Mouse (Mus musculus): ENCODE results near the gene Apbb1ip. TPM values are rescaled to one million over a fixed set of nuclear protein-coding genes. Genes with fewer than 3 reads are reported as not detected.

Gene Apbb1ip
- polyA plus RNA-seq, 1 experiment from 2014 or later, result 12.0 TPM

GRCm38 (mm10) chr2:22781387-22782009 lies 7.6 kb downstream of the Apbb1ip start:
- Histone ChIP-seq H3K36me3 (ENCODE audit: control insufficient read depth, insufficient read depth, low read length) (no peaks in the 10 kb centered on the region), H3K4me2 (peak overlapping the region; percentile 32; the same call in 1 of the 2 replicates), H3K4me1 (replicated peaks; ENCODE audit: control insufficient read depth, insufficient read depth, low read length) (peaks cover 6% of the 10 kb centered on the region), H3K27ac (ENCODE audit: low read depth, low read length) (peak overlapping the region; percentile 56), H3K27me3 (replicated peaks; ENCODE audit: control insufficient read depth, insufficient read depth, low read length) (no peaks in the 10 kb centered on the region), H3K9me3 (ENCODE audit: control insufficient read depth, low read length) (no peaks in the 10 kb centered on the region), H3K9ac (ENCODE audit: low read depth, low read length) (0 out of 2 replicates have a peak overlapping the region, but pooled peaks have one; percentile 20), H3K4me3 (ENCODE audit: low read depth, low read length) (no peak overlapping the region)
- DNase-seq (ENCODE audit: low spot score) (no peak), ATAC-seq (replicated peaks; ENCODE audit: low FRiP score) (no peak)
- whole genome bisulfite sequencing, result 62% methylated on average over 4 of the region's 4 CpGs

DNA sequence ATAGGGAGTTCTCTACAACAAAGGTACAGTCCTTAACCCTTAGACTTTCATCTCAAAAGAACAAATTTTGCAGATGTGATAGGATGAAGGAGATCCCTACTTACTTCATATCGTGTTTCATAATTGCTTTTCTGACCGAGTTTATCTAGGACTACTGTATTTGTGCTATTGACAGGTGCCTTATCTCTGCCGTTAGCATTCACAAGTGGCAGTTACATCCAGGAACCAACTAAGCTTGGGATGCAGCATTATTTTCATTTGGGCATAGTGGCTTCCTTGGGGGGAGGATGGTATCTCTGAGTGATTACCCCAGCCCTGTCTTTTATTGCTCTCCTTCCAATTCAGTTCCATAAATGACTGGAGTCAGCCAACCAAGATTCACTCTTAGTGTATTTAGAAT lies 8.2 kb downstream of the Apbb1ip start:
- peaks cover 6% of the 10 kb centered on the region for H3K4me1 ChIP-seq (replicated peaks; ENCODE audit: control insufficient read depth, insufficient read depth, low read length)
- no peaks in the 10 kb centered on the region for H3K9me3 ChIP-seq (ENCODE audit: control insufficient read depth, low read length)
- no peak overlapping the region for H3K4me3 ChIP-seq (ENCODE audit: low read depth, low read length)
- H3K9ac ChIP-seq (ENCODE audit: low read depth, low read length), result 0 out of 2 replicates have a peak overlapping the region, but pooled peaks have one; percentile 20
- H3K36me3 ChIP-seq (ENCODE audit: control insufficient read depth, insufficient read depth, low read length), result no peaks in the 10 kb centered on the region
- H3K27me3 ChIP-seq (replicated peaks; ENCODE audit: control insufficient read depth, insufficient read depth, low read length), result no peaks in the 10 kb centered on the region
- ATAC-seq (replicated peaks; ENCODE audit: low FRiP score) (peak; percentile 65), DNase-seq (ENCODE audit: low spot score) (no peak)
- H3K4me2 ChIP-seq, result peak overlapping the region; percentile 32
- H3K27ac ChIP-seq (ENCODE audit: low read depth, low read length), result peak overlapping the region; percentile 56
- WGBS, result 48% methylated on average over 3 of the region's 3 CpGs

- H3K27me3 ChIP-seq (replicated peaks; ENCODE audit: control insufficient read depth, insufficient read depth, low read length), result no peaks in the 10 kb centered on the region
- no peak overlapping the region for H3K9ac ChIP-seq (ENCODE audit: low read depth, low read length)
- H3K9me3 ChIP-seq (ENCODE audit: control insufficient read depth, low read length), result no peaks in the 10 kb centered on the region
- H3K4me1 ChIP-seq (replicated peaks; ENCODE audit: control insufficient read depth, insufficient read depth, low read length), result peaks cover 6% of the 10 kb centered on the region
- no peak overlapping the region for H3K27ac ChIP-seq (ENCODE audit: low read depth, low read length)
- no peaks in the 10 kb centered on the region for H3K36me3 ChIP-seq (ENCODE audit: control insufficient read depth, insufficient read depth, low read length)
- 68% methylated on average over 2 of the region's 2 CpGs for WGBS
- no peak overlapping the region for H3K4me3 ChIP-seq (ENCODE audit: low read depth, low read length)
- DNase-seq (ENCODE audit: low spot score) (no peak), ATAC-seq (replicated peaks; ENCODE audit: low FRiP score) (no peak; the same call in 1 of the 2 replicates)
- H3K4me2 ChIP-seq, result no peak overlapping the region
Measured at GRCm38 (mm10) chr2:22783137-22783638, 9.3 kb downstream of the Apbb1ip start.

- Histone ChIP-seq H3K36me3 (ENCODE audit: control insufficient read depth, insufficient read depth, low read length) (no peaks in the 10 kb centered on the region), H3K27ac (ENCODE audit: low read depth, low read length) (no peak overlapping the region), H3K4me1 (replicated peaks; ENCODE audit: control insufficient read depth, insufficient read depth, low read length) (peaks cover 6% of the 10 kb centered on the region), H3K9me3 (ENCODE audit: control insufficient read depth, low read length) (no peaks in the 10 kb centered on the region), H3K4me3 (ENCODE audit: low read depth, low read length) (no peak overlapping the region), H3K27me3 (replicated peaks; ENCODE audit: control insufficient read depth, insufficient read depth, low read length) (no peaks in the 10 kb centered on the region), H3K4me2 (no peak overlapping the region), H3K9ac (ENCODE audit: low read depth, low read length) (no peak overlapping the region)
- WGBS, result 79% methylated on average over 3 of the region's 3 CpGs
- DNase-seq (ENCODE audit: low spot score) (no peak), ATAC-seq (replicated peaks; ENCODE audit: low FRiP score) (no peak)
Measured at GRCm38 (mm10) chr2:22784186-22784585, 10.3 kb downstream of the Apbb1ip start.

- H3K4me2 ChIP-seq, result no peak overlapping the region
- ATAC-seq (replicated peaks; ENCODE audit: low FRiP score) (no peak), DNase-seq (ENCODE audit: low spot score) (no peak)
- H3K27ac ChIP-seq (ENCODE audit: low read depth, low read length), result no peak overlapping the region
- WGBS, result 50% methylated on average over 1 of the region's 1 CpGs
- H3K36me3 ChIP-seq (ENCODE audit: control insufficient read depth, insufficient read depth, low read length), result no peaks in the 10 kb centered on the region
- H3K4me1 ChIP-seq (replicated peaks; ENCODE audit: control insufficient read depth, insufficient read depth, low read length), result peaks cover 6% of the 10 kb centered on the region
- no peaks in the 10 kb centered on the region for H3K27me3 ChIP-seq (replicated peaks; ENCODE audit: control insufficient read depth, insufficient read depth, low read length)
- no peak overlapping the region for H3K9ac ChIP-seq (ENCODE audit: low read depth, low read length)
- H3K9me3 ChIP-seq (ENCODE audit: control insufficient read depth, low read length), result no peaks in the 10 kb centered on the region
- no peak overlapping the region for H3K4me3 ChIP-seq (ENCODE audit: low read depth, low read length)
Measured at GRCm38 (mm10) chr2:22784771-22785170, 10.9 kb downstream of the Apbb1ip start.

DNA sequence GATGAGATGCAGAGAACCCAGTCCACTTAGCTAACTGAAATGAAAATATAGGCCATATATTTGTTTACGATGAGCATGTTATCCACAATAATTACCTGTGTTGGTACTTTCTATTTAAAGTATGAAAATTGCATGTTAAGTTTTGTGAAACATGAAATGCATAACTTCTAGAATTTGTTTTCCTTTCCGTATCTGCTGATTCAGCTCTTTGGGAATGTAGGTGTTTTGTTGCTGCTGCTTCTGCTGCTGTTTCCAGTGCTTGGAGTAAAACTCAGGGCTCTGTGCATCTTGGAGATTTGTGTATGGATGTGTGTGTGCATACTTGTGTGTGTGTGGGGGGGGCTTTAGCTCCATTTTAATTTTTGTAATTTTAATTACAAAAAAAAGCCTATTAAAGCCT lies 14.8 kb downstream of the Apbb1ip start:
- DNase-seq (ENCODE audit: low spot score), result no peak
- Histone ChIP-seq H3K27me3 (replicated peaks; ENCODE audit: control insufficient read depth, insufficient read depth, low read length) (no peaks in the 10 kb centered on the region), H3K9me3 (ENCODE audit: control insufficient read depth, low read length) (no peaks in the 10 kb centered on the region), H3K4me2 (no peak overlapping the region), H3K9ac (ENCODE audit: low read depth, low read length) (no peak overlapping the region), H3K4me1 (replicated peaks; ENCODE audit: control insufficient read depth, insufficient read depth, low read length) (0 out of 2 replicates have a peak, but pooled peaks cover 2% of the 10 kb centered on the region), H3K36me3 (ENCODE audit: control insufficient read depth, insufficient read depth, low read length) (no peaks in the 10 kb centered on the region), H3K4me3 (ENCODE audit: low read depth, low read length) (no peak overlapping the region), H3K27ac (ENCODE audit: low read depth, low read length) (no peak overlapping the region)
- 93% methylated on average over 2 of the region's 2 CpGs for WGBS
- ATAC-seq (replicated peaks; ENCODE audit: low FRiP score), result no peak

GRCm38 (mm10) chr2:22789576-22789975 lies 15.7 kb downstream of the Apbb1ip start:
- Histone ChIP-seq H3K36me3 (ENCODE audit: control insufficient read depth, insufficient read depth, low read length) (no peaks in the 10 kb centered on the region), H3K9me3 (ENCODE audit: control insufficient read depth, low read length) (no peaks in the 10 kb centered on the region), H3K27ac (ENCODE audit: low read depth, low read length) (no peak overlapping the region), H3K4me2 (no peak overlapping the region), H3K4me1 (replicated peaks; ENCODE audit: control insufficient read depth, insufficient read depth, low read length) (0 out of 2 replicates have a peak, but pooled peaks cover 2% of the 10 kb centered on the region), H3K9ac (ENCODE audit: low read depth, low read length) (no peak overlapping the region), H3K4me3 (ENCODE audit: low read depth, low read length) (no peak overlapping the region), H3K27me3 (replicated peaks; ENCODE audit: control insufficient read depth, insufficient read depth, low read length) (no peaks in the 10 kb centered on the region)
- 51% methylated on average over 1 of the region's 1 CpGs for WGBS
- ATAC-seq (replicated peaks; ENCODE audit: low FRiP score) (no peak), DNase-seq (ENCODE audit: low spot score) (no peak)

DNA sequence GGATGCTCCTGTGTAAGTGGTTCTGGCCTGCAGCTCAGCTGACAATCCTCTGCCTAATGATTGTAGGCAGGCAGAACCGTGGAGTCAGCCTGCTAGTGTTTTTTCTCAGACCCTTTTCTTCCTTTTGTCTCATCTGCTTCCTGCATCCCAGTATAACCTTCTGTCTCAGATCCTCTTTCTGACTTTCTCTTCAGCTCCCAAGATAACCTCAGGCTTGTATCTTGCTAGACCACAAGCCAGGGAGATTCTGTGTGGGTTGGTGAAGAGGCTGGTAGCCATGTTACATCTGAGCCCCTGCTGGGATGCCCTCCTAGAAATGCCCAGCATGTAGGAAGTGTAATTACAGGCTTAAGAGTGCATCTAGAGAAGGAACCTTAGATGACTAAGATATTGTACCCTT lies 16.5 kb downstream of the Apbb1ip start:
- Histone ChIP-seq H3K4me2 (no peak overlapping the region), H3K4me1 (replicated peaks; ENCODE audit: control insufficient read depth, insufficient read depth, low read length) (0 out of 2 replicates have a peak, but pooled peaks cover 2% of the 10 kb centered on the region), H3K36me3 (ENCODE audit: control insufficient read depth, insufficient read depth, low read length) (peaks cover 4% of the 10 kb centered on the region; the same call in 1 of the 2 replicates), H3K4me3 (ENCODE audit: low read depth, low read length) (no peak overlapping the region), H3K27me3 (replicated peaks; ENCODE audit: control insufficient read depth, insufficient read depth, low read length) (no peaks in the 10 kb centered on the region), H3K27ac (ENCODE audit: low read depth, low read length) (no peak overlapping the region), H3K9ac (ENCODE audit: low read depth, low read length) (no peak overlapping the region), H3K9me3 (ENCODE audit: control insufficient read depth, low read length) (peaks cover 3% of the 10 kb centered on the region; the same call in 1 of the 2 replicates)
- no peak for ATAC-seq (replicated peaks; ENCODE audit: low FRiP score)
- DNase-seq (ENCODE audit: low spot score), result no peak
- 15% methylated on average over 1 of the region's 1 CpGs for WGBS

GRCm38 (mm10) chr2:22795087-22795486 lies 21.2 kb downstream of the Apbb1ip start:
- Histone ChIP-seq H3K36me3 (ENCODE audit: control insufficient read depth, insufficient read depth, low read length) (peaks cover 4% of the 10 kb centered on the region; the same call in 1 of the 2 replicates), H3K9me3 (ENCODE audit: control insufficient read depth, low read length) (peaks cover 3% of the 10 kb centered on the region; the same call in 1 of the 2 replicates), H3K27me3 (replicated peaks; ENCODE audit: control insufficient read depth, insufficient read depth, low read length) (no peaks in the 10 kb centered on the region), H3K4me1 (replicated peaks; ENCODE audit: control insufficient read depth, insufficient read depth, low read length) (0 out of 2 replicates have a peak, but pooled peaks cover 2% of the 10 kb centered on the region), H3K4me3 (ENCODE audit: low read depth, low read length) (no peak overlapping the region), H3K27ac (ENCODE audit: low read depth, low read length) (no peak overlapping the region), H3K9ac (ENCODE audit: low read depth, low read length) (no peak overlapping the region), H3K4me2 (no peak overlapping the region)
- 75% methylated on average over 3 of the region's 3 CpGs for WGBS
- DNase-seq (ENCODE audit: low spot score) (no peak), ATAC-seq (replicated peaks; ENCODE audit: low FRiP score) (no peak)
